Mouse (Mus musculus) myocyte (in vitro differentiated cells): ENCODE data around the gene Mettl9. TPM values are rescaled to one million over a fixed set of nuclear protein-coding genes. Genes with fewer than 3 reads are reported as not detected.

Experiments used
- H3K27me3 ChIP-seq: one replicate; pipeline ENCODE4 v1.6.1; 2011; ENCODE audit not compliant: control insufficient read depth, insufficient read depth, insufficient read length
- H3K36me3 ChIP-seq: one replicate; pipeline ENCODE4 v1.6.1; 2011; ENCODE audit not compliant: control insufficient read depth, insufficient read depth
- H3K4me2 ChIP-seq: one replicate; pipeline ENCODE4 v1.6.1; 2011; ENCODE audit warnings: low read depth, control low read depth
- H3K4me3 ChIP-seq: one replicate; pipeline ENCODE4 v1.5.1; 2011; ENCODE audit warnings: mild to moderate bottlenecking, control low read depth, moderate library complexity
- H3K79me2 ChIP-seq: one replicate; pipeline ENCODE4 v1.6.1; 2011; ENCODE audit not compliant: control insufficient read depth, insufficient read depth
- H3ac ChIP-seq: one replicate; pipeline ENCODE4 v1.6.1; 2011; ENCODE audit not compliant: control insufficient read depth, insufficient read length
- CEBPB ChIP-seq: IDR thresholded peaks from 2 replicates; pipeline ENCODE4 v1.6.1; 2011; ENCODE audit warnings: mild to moderate bottlenecking, moderate library complexity; ENCODE audit not compliant: poor library complexity, insufficient read depth, severe bottlenecking
- E2F4 ChIP-seq: IDR thresholded peaks from one replicate; pipeline ENCODE4 v1.6.1; 2011; ENCODE audit warnings: mild to moderate bottlenecking, control low read depth, moderate library complexity; ENCODE audit not compliant: insufficient read depth
- MAX ChIP-seq: IDR thresholded peaks from one replicate; pipeline ENCODE4 v1.6.1; 2011; ENCODE audit warnings: low read depth, mild to moderate bottlenecking, control low read depth
- MYOD1 ChIP-seq, 3 experiments: IDR thresholded peaks; one replicate each; pipeline ENCODE4 v1.6.1; 2011; ENCODE audit warnings: control low read depth in 2 of 3, low read depth in 2 of 3, mild to moderate bottlenecking in 2 of 3, moderate library complexity in 1 of 3; ENCODE audit not compliant: insufficient read length in 2 of 3, control insufficient read depth in 1 of 3
- MYOG ChIP-seq, 3 experiments: IDR thresholded peaks; one replicate each; pipeline ENCODE4 v1.6.1; 2011; ENCODE audit warnings: control low read depth in 2 of 3, low read depth in 2 of 3, mild to moderate bottlenecking in 2 of 3; ENCODE audit not compliant: insufficient read length in 2 of 3, control insufficient read depth in 1 of 3, insufficient read depth in 1 of 3
- POLR2A ChIP-seq: IDR thresholded peaks from one replicate; pipeline ENCODE4 v1.6.1; 2011; ENCODE audit warnings: low read depth, mild to moderate bottlenecking, control low read depth, moderate library complexity; ENCODE audit not compliant: insufficient read length
- POLR2AphosphoS2 ChIP-seq: IDR thresholded peaks from one replicate; pipeline ENCODE4 v1.6.1; 2011; ENCODE audit warnings: low read depth, control low read depth; ENCODE audit not compliant: insufficient read length
- REST ChIP-seq: IDR thresholded peaks from one replicate; pipeline ENCODE4 v1.6.1; 2011; ENCODE audit warnings: mild to moderate bottlenecking, control low read depth, moderate library complexity; ENCODE audit not compliant: insufficient read depth, insufficient read length
- SRF ChIP-seq: IDR thresholded peaks from one replicate; pipeline ENCODE4 v1.6.1; 2011; ENCODE audit warnings: low read depth; ENCODE audit not compliant: control insufficient read depth, insufficient read length
- TCF12 ChIP-seq: IDR thresholded peaks from one replicate; pipeline ENCODE4 v1.6.1; 2011; ENCODE audit warnings: mild to moderate bottlenecking, control low read depth; ENCODE audit not compliant: poor library complexity, insufficient read depth, severe bottlenecking
- TCF3 ChIP-seq: IDR thresholded peaks from one replicate; pipeline ENCODE4 v1.6.1; 2011; ENCODE audit warnings: low read depth, control low read depth; ENCODE audit not compliant: insufficient read length
- USF1 ChIP-seq: IDR thresholded peaks from one replicate; pipeline ENCODE4 v1.6.1; 2011; ENCODE audit warnings: low read depth, mild to moderate bottlenecking, control low read depth, moderate library complexity
- polyA plus RNA-seq: library from polyadenylated mRNA; unstranded; fragments of >200 nt; fragmentation: generic; extraction: Trizol; gene quantifications from one replicate; pipeline ENCODE4 v1.2.1, GENCODE M21; 2012; ENCODE audit warnings: missing spikeins

Mettl9 gene
- polyA plus RNA-seq, 1 experiment, result 23.5 TPM

GRCm38 (mm10) chr7:121034701-121035141 is 476 bp downstream of the Mettl9 start:
- peak overlapping the region; percentile 70 for H3K4me3 ChIP-seq
- H3K27me3 ChIP-seq, result no peaks in the 10 kb centered on the region
- H3K36me3 ChIP-seq, result no peaks in the 10 kb centered on the region
- peaks cover 45% of the 10 kb centered on the region for H3K79me2 ChIP-seq
- TF ChIP-seq TCF3 (no peak), MAX (no peak), MYOG (IDR thresholded peaks at IDR 0.05; ENCODE audit: control insufficient read depth in 1 of 3, insufficient read depth in 1 of 3, insufficient read length in 2 of 3, low read depth in 2 of 3) (no peak), POLR2A (no peak), REST (no peak), USF1 (no peak), MYOD1 (IDR thresholded peaks at IDR 0.05; ENCODE audit: control insufficient read depth in 1 of 3, insufficient read length in 2 of 3, low read depth in 2 of 3) (no peak), E2F4 (no peak), POLR2AphosphoS2 (no peak), TCF12 (no peak), SRF (no peak), CEBPB (no peak)
- H3K4me2 ChIP-seq, result no peak overlapping the region
- peak overlapping the region; percentile 66 for H3ac ChIP-seq

GRCm38 (mm10) chr7:121035161-121035721 is 996 bp downstream of the Mettl9 start:
- Histone ChIP-seq H3ac (peak overlapping the region; percentile 66), H3K4me3 (peak overlapping the region; percentile 70), H3K79me2 (peaks cover 50% of the 10 kb centered on the region), H3K27me3 (no peaks in the 10 kb centered on the region), H3K36me3 (no peaks in the 10 kb centered on the region), H3K4me2 (peak overlapping the region; percentile 57)
- TF ChIP-seq CEBPB (0 out of 2 replicates have a peak, but pooled peaks have one; percentile 49), POLR2A (no peak)

GRCm38 (mm10) chr7:121040595-121040994 is 6.3 kb downstream of the Mettl9 start:
- Histone ChIP-seq H3K4me2 (peak overlapping the region; percentile 4), H3K36me3 (no peaks in the 10 kb centered on the region), H3K79me2 (peaks cover 99% of the 10 kb centered on the region), H3ac (no peak overlapping the region), H3K27me3 (no peaks in the 10 kb centered on the region), H3K4me3 (no peak overlapping the region)
- TF ChIP-seq POLR2AphosphoS2 (no peak), POLR2A (no peak), TCF3 (no peak), USF1 (no peak), TCF12 (no peak), REST (no peak), E2F4 (no peak), MYOG (IDR thresholded peaks at IDR 0.05; ENCODE audit: control insufficient read depth in 1 of 3, insufficient read depth in 1 of 3, insufficient read length in 2 of 3, low read depth in 2 of 3) (no peak), SRF (no peak), MAX (no peak), MYOD1 (IDR thresholded peaks at IDR 0.05; ENCODE audit: control insufficient read depth in 1 of 3, insufficient read length in 2 of 3, low read depth in 2 of 3) (no peak), CEBPB (no peak)

GRCm38 (mm10) chr7:121041989-121042388 is 7.7 kb downstream of the Mettl9 start:
- Histone ChIP-seq H3K79me2 (peaks cover 99% of the 10 kb centered on the region), H3K27me3 (no peaks in the 10 kb centered on the region), H3K4me3 (no peak overlapping the region), H3K36me3 (no peaks in the 10 kb centered on the region), H3ac (no peak overlapping the region), H3K4me2 (no peak overlapping the region)
- TF ChIP-seq SRF (no peak), MYOD1 (IDR thresholded peaks at IDR 0.05; ENCODE audit: control insufficient read depth in 1 of 3, insufficient read length in 2 of 3, low read depth in 2 of 3) (no peak), TCF3 (no peak)

GRCm38 (mm10) chr7:121043004-121043403 is 8.8 kb downstream of the Mettl9 start:
- Histone ChIP-seq H3K27me3 (no peaks in the 10 kb centered on the region), H3K4me2 (no peak overlapping the region), H3K36me3 (no peaks in the 10 kb centered on the region), H3ac (no peak overlapping the region), H3K79me2 (peaks cover 96% of the 10 kb centered on the region), H3K4me3 (no peak overlapping the region)
- no peak for TF ChIP-seq TCF12
- TF ChIP-seq USF1, result no peak
- TF ChIP-seq CEBPB, result no peak
- TF ChIP-seq E2F4, result no peak
- no peak for TF ChIP-seq MAX
- TF ChIP-seq MYOG (IDR thresholded peaks at IDR 0.05; ENCODE audit: control insufficient read depth in 1 of 3, insufficient read depth in 1 of 3, insufficient read length in 2 of 3, low read depth in 2 of 3), result no peak
- TF ChIP-seq POLR2A, result no peak
- no peak for TF ChIP-seq TCF3
- no peak for TF ChIP-seq SRF
- no peak for TF ChIP-seq REST
